Comparison of ENCODE assay signal across 7 mouse cellular contexts in the genomic region with DNA sequence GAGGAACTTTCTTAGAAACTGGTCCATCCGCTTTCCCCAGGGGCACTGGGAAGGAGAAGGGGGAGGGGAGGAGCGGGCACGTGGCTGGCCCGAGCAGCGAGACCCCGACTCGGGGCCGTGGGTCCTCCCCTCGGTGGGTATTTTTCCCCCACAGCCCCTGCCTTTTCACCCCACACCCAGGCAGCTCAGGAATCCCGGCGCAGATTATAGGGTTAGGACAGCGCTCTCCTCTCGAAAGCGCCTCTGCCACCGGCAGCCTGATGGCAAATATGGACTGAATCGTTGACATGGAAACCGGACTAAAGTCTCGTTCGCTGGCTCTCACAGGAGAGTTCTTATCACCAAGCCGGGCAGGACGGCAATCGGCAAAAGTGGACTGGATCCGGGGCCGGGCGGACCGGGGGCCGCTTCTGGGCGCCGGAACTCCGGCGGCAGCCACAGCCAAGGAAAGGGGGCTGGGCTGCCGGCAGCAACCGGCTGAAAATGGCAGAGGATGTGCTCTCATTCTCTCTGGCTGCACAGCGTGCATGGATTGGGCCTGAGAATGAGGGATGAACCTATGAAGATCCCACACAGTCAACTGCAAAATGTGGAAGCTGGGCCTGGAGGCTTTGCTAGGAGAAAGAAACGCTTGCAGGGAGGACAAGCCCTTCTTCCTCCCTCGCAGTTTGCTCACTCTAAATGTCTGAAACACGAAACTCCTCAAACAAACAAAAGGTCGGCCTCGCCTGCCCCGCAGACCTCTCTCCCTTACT. TPM values are rescaled to one million over a fixed set of nuclear protein-coding genes. Genes with fewer than 3 reads are reported as not detected.
DNase-seq lines count a peak whose midpoint lies in the region; ATAC-seq lines count a peak whose summit lies in the region.

TSS of gene Arid1a (minus strand) at position 256 of the 755 bp plus-strand sequence.

- H3K9ac ChIP-seq in embryonic facial prominence, embryonic 11.5 days (replicated peaks; ENCODE audit: low read length): peak within 1 kb of the TSS; percentile 81
- H3K9ac ChIP-seq in midbrain, embryonic 13.5 days (replicated peaks): peak within 1 kb of the TSS; percentile 100

- H3K4me1 ChIP-seq in embryonic facial prominence, embryonic 11.5 days (ENCODE audit: control insufficient read depth, insufficient read depth, low read length): peaks cover 6% of the 10 kb centered on the region
- peaks cover 35% of the 10 kb centered on the region for H3K4me1 ChIP-seq in limb, embryonic 10.5 days
- H3K4me1 ChIP-seq in midbrain, embryonic 13.5 days (replicated peaks): peaks cover 20% of the 10 kb centered on the region

- peak within 1 kb of the TSS; percentile 52 for H3K4me3 ChIP-seq in embryonic facial prominence, embryonic 11.5 days (ENCODE audit: low read depth, low read length)
- peak within 1 kb of the TSS; percentile 100 for H3K4me3 ChIP-seq in limb, embryonic 10.5 days
- H3K4me3 ChIP-seq in midbrain, embryonic 13.5 days (replicated peaks): peak within 1 kb of the TSS; percentile 99

- peak within 1 kb of the TSS; percentile 76 for H3K4me2 ChIP-seq in embryonic facial prominence, embryonic 11.5 days (ENCODE audit: low read depth, low read length)
- H3K4me2 ChIP-seq in midbrain, embryonic 13.5 days (replicated peaks): peak within 1 kb of the TSS; percentile 97

- under 1% methylated on average over 40 of the region's 40 CpGs for whole genome bisulfite sequencing in embryonic facial prominence, embryonic 11.5 days
- under 1% methylated on average over 40 of the region's 40 CpGs for WGBS in limb, embryonic 10.5 days
- 0% methylated on average over 40 of the region's 40 CpGs for WGBS in midbrain, embryonic 13.5 days

- DNase-seq in adrenal gland, postnatal 14 days: peak; percentile 97
- DNase-seq in embryonic facial prominence, embryonic 11.5 days (ENCODE audit: low spot score): peak; percentile 96
- peak; percentile 95 for DNase-seq in kidney, adult 11 months
- DNase-seq in limb, embryonic 10.5 days (ENCODE audit: low spot score): peak; percentile 95
- DNase-seq in spleen, adult 12 weeks (ENCODE audit: low spot score): peak; percentile 91

- peak; percentile 57 for ATAC-seq in embryonic facial prominence, embryonic 11.5 days (replicated peaks; ENCODE audit: insufficient number of reproducible peaks, low FRiP score, low TSS enrichment, low read depth)
- ATAC-seq in granulocyte monocyte progenitor cell, adult 5-6 weeks (replicated peaks; ENCODE audit: poor library complexity, severe bottlenecking): peak; percentile 60
- peak; percentile 58 for ATAC-seq in midbrain, embryonic 13.5 days

- H3K27ac ChIP-seq in embryonic facial prominence, embryonic 11.5 days (replicated peaks; ENCODE audit: low read depth, low read length): peak within 1 kb of the TSS; percentile 100
- H3K27ac ChIP-seq in limb, embryonic 10.5 days: peak within 1 kb of the TSS; percentile 100
- H3K27ac ChIP-seq in midbrain, embryonic 13.5 days: peak within 1 kb of the TSS; percentile 100

- H3K9me3 ChIP-seq in embryonic facial prominence, embryonic 11.5 days (replicated peaks; ENCODE audit: control insufficient read depth, low read length): no peaks in the 10 kb centered on the region
- no peaks in the 10 kb centered on the region for H3K9me3 ChIP-seq in limb, embryonic 10.5 days (replicated peaks)
- H3K9me3 ChIP-seq in midbrain, embryonic 13.5 days: no peaks in the 10 kb centered on the region

- no peaks in the 10 kb centered on the region for H3K36me3 ChIP-seq in embryonic facial prominence, embryonic 11.5 days (replicated peaks; ENCODE audit: control insufficient read depth, insufficient read depth, low read depth, low read length)
- 0 out of 2 replicates have a peak, but pooled peaks cover 9% of the 10 kb centered on the region for H3K36me3 ChIP-seq in limb, embryonic 10.5 days
- no peaks in the 10 kb centered on the region for H3K36me3 ChIP-seq in midbrain, embryonic 13.5 days

- H3K27me3 ChIP-seq in embryonic facial prominence, embryonic 11.5 days (ENCODE audit: control insufficient read depth, insufficient read depth, low read length): no peaks in the 10 kb centered on the region
- no peaks in the 10 kb centered on the region for H3K27me3 ChIP-seq in limb, embryonic 10.5 days (ENCODE audit: low read depth, poor library complexity, severe bottlenecking)
- H3K27me3 ChIP-seq in midbrain, embryonic 13.5 days: no peaks in the 10 kb centered on the region

RNA-seq across cellular contexts. Expression of gene Arid1a, which starts in this region (rescaled TPM):
- 58.6 and 69.0 TPM in 2 replicates for total RNA-seq in adrenal gland, postnatal 14 days (2021)
- 32.6 and 36.3 TPM in 2 replicates for polyA plus RNA-seq in embryonic facial prominence, embryonic 11.5 days (2014; fragmentation: Nextera tagmentation; extraction: Ambion mirVana)
- total RNA-seq in granulocyte monocyte progenitor cell, adult 5-6 weeks (2014; fragmentation: Nextera tagmentation): 125 and 153 TPM in 2 replicates
- 26.6 and 33.2 TPM in 2 replicates for total RNA-seq in granulocyte monocyte progenitor cell, adult 5-6 weeks (2017)
- 42.1 and 46.6 TPM in 2 replicates for polyA plus RNA-seq in limb, embryonic 10.5 days (2016; fragmentation: Nextera tagmentation; extraction: Ambion mirVana)
- polyA plus RNA-seq in midbrain, embryonic 13.5 days (2015; fragmentation: Nextera tagmentation; extraction: Ambion mirVana): 43.6 and 47.1 TPM in 2 replicates

Comparison
In these comparisons a context has a peak if more than half of its experiments do, and no peak if none do; other contexts are left out.
1. Peak in every context shown above with its lines: DNase-seq, ATAC-seq, H3K4me3 ChIP-seq and H3K27ac ChIP-seq.